Mouse (Mus musculus): ENCODE measurements around the gene Tusc2. TPM values are rescaled to one million over a fixed set of nuclear protein-coding genes. Genes with fewer than 3 reads are reported as not detected.
"Not testable (repeated sequence)": the region's sequence is repeated elsewhere in the genome, so short reads cannot be mapped to it uniquely, and the experiment has no call there.

The Tusc2 gene
- polyA plus RNA-seq, 1 experiment from 2014 or later, result 30.9 TPM

DNA sequence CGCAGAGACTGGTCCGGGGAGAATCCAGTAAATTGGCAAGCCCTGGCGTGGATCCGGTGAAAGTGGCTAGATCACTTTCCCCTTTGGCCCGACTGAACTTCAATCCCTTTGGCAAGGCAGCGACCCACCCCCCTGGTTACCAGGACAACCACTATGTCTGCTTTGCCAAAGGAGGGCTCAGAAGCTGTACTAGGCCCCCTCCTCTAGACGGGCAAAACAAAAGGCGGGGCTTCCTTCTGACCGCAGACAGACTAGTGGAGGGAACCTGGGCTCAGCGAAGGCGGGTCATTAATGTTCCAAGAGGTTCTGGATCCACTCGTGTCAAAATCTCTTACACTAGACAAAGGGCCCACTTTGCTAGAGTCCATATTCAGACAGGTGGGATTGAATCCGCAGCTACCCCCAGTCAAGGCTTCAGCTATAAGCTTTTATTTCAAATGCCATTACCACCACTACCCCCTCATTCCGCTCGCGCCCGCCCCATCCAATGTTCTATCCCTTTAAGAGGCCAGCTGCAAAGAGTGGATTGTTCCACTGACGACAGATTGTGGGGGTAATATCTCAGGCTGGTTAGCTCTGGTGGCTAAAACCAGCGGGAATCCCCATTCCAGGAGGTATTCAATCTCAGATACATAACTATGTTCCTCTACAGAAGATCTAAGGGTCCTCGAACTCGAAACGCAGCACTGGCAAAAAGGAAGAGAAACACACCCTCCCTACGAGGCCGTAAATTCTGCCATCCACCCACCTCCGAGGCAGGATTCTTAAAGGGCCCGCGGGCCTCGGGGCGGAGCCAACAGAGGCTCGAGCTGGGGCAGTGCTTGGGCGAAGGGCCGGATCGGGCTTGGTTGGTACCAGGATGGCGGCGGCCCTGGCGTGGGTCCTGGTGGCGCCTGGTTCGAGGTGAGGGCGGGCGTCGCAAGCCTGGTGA, 5.5 kb downstream of the Tusc2 start:
- peak overlapping the region; percentile 49 for H3K4me3 ChIP-seq (ENCODE audit: inconsistent target)
- peaks cover 10% of the 10 kb centered on the region; the same call in 1 of the 2 replicates for H3K36me3 ChIP-seq (ENCODE audit: inconsistent target)
- H3K27ac ChIP-seq, result peak overlapping the region; percentile 91
- WGBS (ENCODE audit: missing documents), result 4% methylated on average over 40 of the region's 41 CpGs
- peaks cover 21% of the 10 kb centered on the region; the same call in 1 of the 2 replicates for H3K79me2 ChIP-seq (ENCODE audit: inconsistent target)

GRCm38 (mm10) chr9:107569270-107569669, 6.2 kb downstream of the Tusc2 start:
- H3K27ac ChIP-seq, result peak overlapping the region; percentile 91
- peaks cover 10% of the 10 kb centered on the region; the same call in 1 of the 2 replicates for H3K36me3 ChIP-seq (ENCODE audit: inconsistent target)
- H3K79me2 ChIP-seq (ENCODE audit: inconsistent target), result peaks cover 14% of the 10 kb centered on the region; the same call in 1 of the 2 replicates
- peak overlapping the region; percentile 49 for H3K4me3 ChIP-seq (ENCODE audit: inconsistent target)
- under 1% methylated on average over 23 of the region's 23 CpGs for WGBS (ENCODE audit: missing documents)

- 86% methylated on average over 13 of the region's 13 CpGs for WGBS (ENCODE audit: missing documents)
- peak overlapping the region; percentile 91; the same call in 1 of the 2 replicates for H3K27ac ChIP-seq
- H3K36me3 ChIP-seq (ENCODE audit: inconsistent target), result peaks cover 10% of the 10 kb centered on the region; the same call in 1 of the 2 replicates
These were observed 7.0 kb downstream of the Tusc2 start for GRCm38 (mm10) chr9:107570016-107570415.

DNA sequence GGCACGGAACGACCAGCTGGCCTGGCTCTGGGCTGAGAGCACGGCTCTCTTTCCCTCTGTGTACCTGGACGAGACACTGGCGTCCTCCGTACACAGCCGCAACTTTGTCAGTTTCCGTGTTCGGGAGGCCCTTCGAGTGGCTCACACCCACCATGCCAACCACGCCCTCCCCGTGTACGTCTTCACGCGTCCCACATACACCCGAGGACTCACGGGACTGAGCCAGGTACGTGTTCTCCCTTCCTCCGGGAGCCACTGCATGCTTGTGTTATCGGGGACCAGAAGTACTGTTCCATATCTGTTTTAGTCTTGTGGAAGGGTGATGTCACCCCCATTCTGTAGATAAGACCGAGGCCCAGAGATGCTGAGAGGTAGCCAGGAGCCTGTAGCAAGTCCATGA, 7.8 kb downstream of the Tusc2 start:
- peaks cover 10% of the 10 kb centered on the region; the same call in 1 of the 2 replicates for H3K36me3 ChIP-seq (ENCODE audit: inconsistent target)
- no peak overlapping the region for H3K4me3 ChIP-seq (ENCODE audit: inconsistent target)
- H3K79me2 ChIP-seq (ENCODE audit: inconsistent target), result peaks cover 11% of the 10 kb centered on the region; the same call in 1 of the 2 replicates
- no peak overlapping the region for H3K27ac ChIP-seq
- 96% methylated on average over 20 of the region's 21 CpGs for WGBS (ENCODE audit: missing documents)

More at GRCm38 (mm10) chr9:107570016-107570415, 7.0 kb downstream of the Tusc2 start:
- Histone ChIP-seq H3K4me3 (ENCODE audit: inconsistent target) (peak overlapping the region; percentile 49), H3K79me2 (ENCODE audit: inconsistent target) (peaks cover 11% of the 10 kb centered on the region; the same call in 1 of the 2 replicates)

DNA sequence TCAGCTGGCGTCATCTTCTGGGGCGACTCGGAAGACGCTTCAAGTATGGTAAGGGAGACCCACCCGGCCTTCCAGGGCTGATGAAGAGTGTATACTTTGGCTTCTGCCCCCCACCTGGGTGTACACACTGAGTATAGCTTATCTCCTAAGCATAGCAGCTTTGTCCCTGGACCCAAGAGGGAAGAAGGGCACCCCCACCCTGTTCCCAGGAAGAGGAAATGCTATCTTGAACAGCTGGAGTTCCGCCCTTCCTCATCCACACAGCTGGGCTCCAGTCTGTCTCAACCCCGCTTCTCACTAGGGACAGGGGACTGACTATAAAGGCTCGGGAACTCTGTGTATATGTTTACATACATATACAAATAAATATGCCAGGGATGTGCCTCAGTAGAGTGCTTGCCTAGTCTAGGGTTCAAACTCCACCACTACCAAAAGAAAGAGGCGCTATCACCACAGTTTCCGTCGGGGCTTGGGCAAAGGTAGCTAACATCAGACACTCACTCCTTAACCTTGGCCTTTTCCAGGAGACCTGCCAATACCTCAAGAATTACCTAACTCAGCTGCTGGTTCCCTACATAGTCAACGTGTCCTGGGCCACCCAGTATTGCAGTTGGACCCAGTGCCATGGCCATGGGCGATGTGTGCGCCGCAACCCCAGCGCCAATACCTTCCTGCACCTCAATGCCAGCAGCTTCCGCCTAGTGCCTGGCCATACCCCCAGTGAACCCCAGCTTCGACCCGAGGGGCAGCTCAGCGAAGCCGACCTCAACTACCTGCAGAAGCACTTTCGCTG, 8.7 kb downstream of the Tusc2 start:
- H3K79me2 ChIP-seq (ENCODE audit: inconsistent target), result peaks cover 11% of the 10 kb centered on the region; the same call in 1 of the 2 replicates
- H3K27ac ChIP-seq, result no peak overlapping the region
- peaks cover 10% of the 10 kb centered on the region; the same call in 1 of the 2 replicates for H3K36me3 ChIP-seq (ENCODE audit: inconsistent target)
- WGBS (ENCODE audit: missing documents), result 95% methylated on average over 22 of the region's 22 CpGs
- H3K4me3 ChIP-seq (ENCODE audit: inconsistent target), result no peak overlapping the region

DNA sequence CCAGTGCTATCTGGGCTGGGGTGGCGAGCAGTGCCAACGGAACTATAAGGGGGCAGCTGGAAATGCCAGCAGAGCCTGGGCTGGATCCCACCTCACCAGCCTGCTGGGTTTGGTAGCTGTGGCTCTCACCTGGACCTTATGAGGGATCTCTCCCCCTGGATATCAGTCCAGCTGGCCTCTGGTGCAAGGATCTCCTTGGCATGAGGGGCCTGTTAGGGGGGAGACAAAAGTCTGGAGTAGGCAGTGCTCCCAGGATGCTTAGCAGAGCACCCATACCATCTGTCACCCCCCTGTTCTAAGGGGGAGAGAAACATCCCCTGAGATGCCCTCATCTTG, 9.2 kb downstream of the Tusc2 start:
- no peak overlapping the region for H3K4me3 ChIP-seq (ENCODE audit: inconsistent target)
- H3K79me2 ChIP-seq (ENCODE audit: inconsistent target), result peaks cover 16% of the 10 kb centered on the region
- H3K36me3 ChIP-seq (ENCODE audit: inconsistent target), result peaks cover 10% of the 10 kb centered on the region; the same call in 1 of the 2 replicates
- 92% methylated on average over 2 of the region's 2 CpGs for WGBS (ENCODE audit: missing documents)
- H3K27ac ChIP-seq, result no peak overlapping the region

DNA sequence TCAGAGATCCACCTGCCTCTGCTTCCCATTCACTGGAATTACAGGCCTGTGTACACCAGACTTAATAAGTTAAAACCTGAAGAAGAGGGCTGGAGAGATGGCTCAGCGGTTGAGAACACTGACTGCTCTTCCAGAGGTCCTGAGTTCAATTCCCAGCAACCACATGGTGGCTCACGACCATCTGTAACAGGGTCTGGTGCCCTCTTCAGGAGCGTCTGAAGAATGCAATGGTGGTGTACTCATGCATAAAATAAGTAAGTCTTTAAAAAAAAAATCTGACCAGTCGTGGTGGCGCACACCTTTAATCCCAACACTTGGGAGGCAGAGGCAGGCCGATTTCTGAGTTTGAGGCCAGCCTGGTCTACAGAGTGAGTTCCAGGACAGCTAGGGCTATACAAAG, 10.7 kb downstream of the Tusc2 start:
- H3K27ac ChIP-seq, result not testable (repeated sequence)
- 89% methylated on average over 6 of the region's 6 CpGs for WGBS (ENCODE audit: missing documents)

GRCm38 (mm10) chr9:107575579-107576356, 12.7 kb downstream of the Tusc2 start:
- Histone ChIP-seq H3K4me3 (ENCODE audit: inconsistent target) (no peak overlapping the region), H3K27ac (peak overlapping the region; percentile 54; the same call in 1 of the 2 replicates), H3K36me3 (ENCODE audit: inconsistent target) (peaks cover 10% of the 10 kb centered on the region; the same call in 1 of the 2 replicates), H3K79me2 (ENCODE audit: inconsistent target) (peaks cover 22% of the 10 kb centered on the region)
- WGBS (ENCODE audit: missing documents), result 96% methylated on average over 14 of the region's 14 CpGs

More for the DNA sequence above, 10.7 kb downstream of the Tusc2 start:
- not testable (repeated sequence) for H3K4me3 ChIP-seq (ENCODE audit: inconsistent target); H3K36me3 ChIP-seq (ENCODE audit: inconsistent target)
- peaks cover 31% of the 10 kb centered on the region for H3K79me2 ChIP-seq (ENCODE audit: inconsistent target)

- Histone ChIP-seq H3K36me3 (ENCODE audit: inconsistent target) (peaks cover 10% of the 10 kb centered on the region; the same call in 1 of the 2 replicates), H3K79me2 (ENCODE audit: inconsistent target) (peaks cover 29% of the 10 kb centered on the region), H3K27ac (peak within 1 kb of the TSS; percentile 95), H3K4me3 (ENCODE audit: inconsistent target) (peak within 1 kb of the TSS; percentile 60)
- 54% methylated on average over 16 of the region's 16 CpGs for WGBS (ENCODE audit: missing documents)
These were observed 13.5 kb downstream of the Tusc2 start, which contains the start of gene Hyal1 for GRCm38 (mm10) chr9:107576357-107577107. Hyal1 (plus strand) TSS chr9:107576927.

DNA sequence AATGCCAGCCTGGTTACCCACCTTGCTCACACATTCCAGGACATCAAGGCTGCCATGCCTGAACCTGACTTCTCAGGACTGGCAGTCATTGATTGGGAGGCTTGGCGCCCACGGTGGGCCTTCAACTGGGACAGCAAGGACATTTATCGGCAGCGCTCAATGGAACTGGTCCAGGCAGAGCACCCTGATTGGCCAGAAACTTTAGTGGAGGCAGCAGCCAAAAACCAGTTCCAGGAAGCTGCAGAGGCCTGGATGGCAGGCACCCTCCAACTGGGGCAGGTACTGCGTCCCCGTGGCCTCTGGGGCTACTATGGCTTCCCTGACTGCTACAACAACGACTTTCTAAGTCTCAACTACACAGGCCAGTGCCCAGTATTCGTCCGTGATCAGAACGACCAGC, 14.8 kb downstream of the Tusc2 start:
- 93% methylated on average over 10 of the region's 10 CpGs for WGBS (ENCODE audit: missing documents)
- Histone ChIP-seq H3K4me3 (ENCODE audit: inconsistent target) (peak overlapping the region; percentile 60), H3K79me2 (ENCODE audit: inconsistent target) (peaks cover 29% of the 10 kb centered on the region), H3K36me3 (ENCODE audit: inconsistent target) (no peaks in the 10 kb centered on the region), H3K27ac (peak overlapping the region; percentile 95)

GRCm38 (mm10) chr9:107578587-107578986, 15.5 kb downstream of the Tusc2 start, which contains the start of gene Naa80:
Naa80 (plus strand) TSS chr9:107578887.
- Histone ChIP-seq H3K36me3 (ENCODE audit: inconsistent target) (no peaks in the 10 kb centered on the region), H3K79me2 (ENCODE audit: inconsistent target) (peaks cover 29% of the 10 kb centered on the region), H3K27ac (peak within 1 kb of the TSS; percentile 95), H3K4me3 (ENCODE audit: inconsistent target) (peak within 1 kb of the TSS; percentile 83)
- 90% methylated on average over 2 of the region's 3 CpGs for WGBS (ENCODE audit: missing documents)

- WGBS (ENCODE audit: missing documents), result 84% methylated on average over 14 of the region's 14 CpGs
- H3K27ac ChIP-seq, result peak overlapping the region; percentile 95
These were observed 16.2 kb downstream of the Tusc2 start for GRCm38 (mm10) chr9:107579023-107579900.

More at GRCm38 (mm10) chr9:107579023-107579900, 16.2 kb downstream of the Tusc2 start:
- Histone ChIP-seq H3K79me2 (ENCODE audit: inconsistent target) (peaks cover 29% of the 10 kb centered on the region), H3K36me3 (ENCODE audit: inconsistent target) (no peaks in the 10 kb centered on the region), H3K4me3 (ENCODE audit: inconsistent target) (peak overlapping the region; percentile 83; the same call in 1 of the 2 replicates)
